Mouse (Mus musculus) midbrain, postnatal 0 days (tissue): Measurements from ENCODE around the gene Gm9040. TPM values are rescaled to one million over a fixed set of nuclear protein-coding genes. Genes with fewer than 3 reads are reported as not detected.
"Not testable (repeated sequence)": the region's sequence is repeated elsewhere in the genome, so short reads cannot be mapped to it uniquely, and the experiment has no call there.

Experiments used
- ATAC-seq: fragments of 200-750 bp; cut with Nextera tagmentation; 2 replicates; pipeline ENCODE4 v1.8.0; 2017; ENCODE audit warnings: moderate number of reproducible peaks, mild to moderate bottlenecking, moderate TSS enrichment, moderate library complexity; ENCODE audit not compliant: low FRiP score
- DNase-seq: peaks from one replicate; pipeline ENCODE4 v3.0.0-alpha.2; 2015; ENCODE audit warnings: low spot score
- H3K27ac ChIP-seq: fragments of 300-500 bp; sonication (generic); 2 replicates; pipeline ENCODE4 v1.5.1; 2014; ENCODE audit warnings: low read depth, mild to moderate bottlenecking, low read length, mixed read lengths
- H3K27me3 ChIP-seq: fragments of 300-500 bp; sonication (generic); 2 replicates; pipeline ENCODE4 v1.6.1; 2014; ENCODE audit warnings: low read length, control low read depth, mixed read lengths; ENCODE audit not compliant: insufficient read depth
- H3K36me3 ChIP-seq: fragments of 300-500 bp; sonication (generic); 2 replicates; pipeline ENCODE4 v1.6.1; 2014; ENCODE audit warnings: low read length, control low read depth, mixed read lengths; ENCODE audit not compliant: insufficient read depth
- H3K4me1 ChIP-seq: fragments of 300-500 bp; sonication (generic); 2 replicates; pipeline ENCODE4 v1.6.1; 2014; ENCODE audit warnings: mild to moderate bottlenecking, control low read depth, antibody characterized with exemption, low read length, mixed read lengths; ENCODE audit not compliant: insufficient read depth
- H3K4me2 ChIP-seq: fragments of 300-500 bp; sonication (generic); 2 replicates; pipeline ENCODE4 v1.6.1; 2014; ENCODE audit warnings: low read depth, mild to moderate bottlenecking, low read length, mixed read lengths; ENCODE audit not compliant: poor library complexity, severe bottlenecking
- H3K4me3 ChIP-seq: fragments of 300-500 bp; sonication (generic); 2 replicates; pipeline ENCODE4 v1.5.1; 2014; ENCODE audit warnings: low read depth, mild to moderate bottlenecking, low read length, moderate library complexity
- H3K9ac ChIP-seq: fragments of 300-500 bp; sonication (generic); replicated peaks from 2 replicates; pipeline ENCODE4 v1.6.1; 2014; ENCODE audit warnings: mild to moderate bottlenecking, low read length, moderate library complexity, mixed read lengths; ENCODE audit not compliant: poor library complexity, severe bottlenecking
- H3K9me3 ChIP-seq: fragments of 300-500 bp; sonication (generic); 2 replicates; pipeline ENCODE4 v1.6.1; 2016; ENCODE audit warnings: low read length, control low read depth
- CTCF ChIP-seq: IDR thresholded peaks from 2 replicates; pipeline ENCODE4 v1.5.1; 2016; ENCODE audit warnings: antibody characterized with exemption, mild to moderate bottlenecking
- WGBS: fragments of 180-500 bp; shearing (Covaris S2); extraction: QIAGEN DNeasy Blood & Tissue Kit; methylation state at CpG from one replicate; pipeline ENCODE4 v1.1.7; 2014; 5-methylcytosine and 5-hydroxymethylcytosine counted together
- polyA plus RNA-seq: library from polyadenylated mRNA; unstranded; fragments of >200 nt; fragmentation: Nextera tagmentation; extraction: Ambion mirVana; gene quantifications from 2 replicates; pipeline ENCODE4 v1.2.1, GENCODE M21; 2015
- total RNA-seq: library from RNA; depleted of rRNA; stranded (reverse); fragments of >200 nt; gene quantifications from 2 replicates; pipeline ENCODE4 v1.2.3, GENCODE M21; 2014; rRNA removed

Gene Gm9040
- total and polyA plus RNA-seq, 2 experiments from 2014 or later, result 0.06 TPM; not detected in 1

DNA sequence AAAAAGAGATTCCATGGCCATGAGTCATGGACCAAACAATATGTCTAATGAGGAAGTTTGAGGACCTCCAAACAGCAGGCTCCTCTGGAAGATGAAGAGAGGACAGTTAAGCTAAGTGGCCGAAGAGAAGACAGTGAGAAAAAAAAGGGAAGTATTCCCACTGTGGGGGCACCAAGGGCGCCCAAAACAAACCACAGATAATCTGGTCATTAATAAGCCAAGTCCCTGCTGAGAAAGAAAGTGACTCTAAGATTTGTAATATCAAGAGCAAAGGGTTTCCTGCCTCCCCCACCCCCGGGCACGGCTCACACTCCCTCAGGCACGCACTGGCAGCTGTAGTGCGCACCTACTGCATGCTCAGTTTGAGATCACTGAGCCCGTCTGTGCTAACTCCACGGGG, 7.7 kb downstream of the Gm9040 start:
- Histone ChIP-seq H3K36me3 (no peaks in the 10 kb centered on the region), H3K4me1 (no peaks in the 10 kb centered on the region), H3K4me2 (no peak overlapping the region), H3K4me3 (no peak overlapping the region), H3K9me3 (no peaks in the 10 kb centered on the region), H3K27ac (no peak overlapping the region), H3K9ac (no peak overlapping the region), H3K27me3 (no peaks in the 10 kb centered on the region)
- TF ChIP-seq CTCF, result no peak
- ATAC-seq (no peak), DNase-seq (no peak)
- WGBS, result 84% methylated on average over 8 of the region's 8 CpGs

DNA sequence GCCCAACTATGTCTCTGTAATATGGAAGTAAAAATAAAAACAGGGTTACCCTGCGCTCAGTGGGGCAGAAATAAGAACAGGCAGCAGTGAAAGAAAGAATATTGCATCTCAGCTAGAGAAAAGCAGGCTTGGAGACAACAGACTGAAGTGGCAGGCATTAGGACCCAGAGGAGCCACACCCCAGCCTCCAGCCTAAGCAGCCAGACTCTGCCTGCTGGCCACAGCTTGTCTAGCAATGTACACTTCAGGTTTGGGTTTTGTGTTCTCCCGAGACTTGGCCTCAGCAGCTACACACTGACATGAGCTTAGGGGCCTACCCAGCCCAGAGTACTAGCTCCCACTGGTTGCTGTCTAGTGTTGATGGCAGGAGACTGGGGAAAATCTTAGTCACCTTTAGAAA, 24.6 kb downstream of the Gm9040 start:
- not testable (repeated sequence) for DNase-seq, H3K4me2 ChIP-seq, H3K27ac ChIP-seq, H3K9ac ChIP-seq, H3K9me3 ChIP-seq, H3K36me3 ChIP-seq, H3K27me3 ChIP-seq, H3K4me3 ChIP-seq, ATAC-seq, H3K4me1 ChIP-seq
- WGBS, result 57% methylated on average over 2 of the region's 2 CpGs

DNA sequence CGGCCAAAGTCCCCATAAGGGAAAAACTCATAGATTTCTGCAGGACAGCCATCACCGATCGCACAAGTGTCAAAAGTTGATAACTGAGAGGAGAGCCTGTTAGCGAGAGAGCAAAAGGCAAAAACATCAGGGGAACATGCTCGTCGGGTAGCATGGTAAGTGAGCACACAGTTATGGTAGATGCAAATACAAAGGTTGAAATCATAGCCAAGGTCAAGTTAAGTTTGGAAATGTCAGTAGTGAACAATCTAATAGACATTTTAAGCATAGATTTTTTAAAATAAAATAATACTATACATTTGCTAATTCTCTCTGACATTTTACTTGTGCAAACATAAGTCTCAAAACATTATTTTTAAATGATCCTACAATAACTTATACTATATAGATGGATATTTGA, 31.8 kb downstream of the Gm9040 start, which contains the start of gene Iltifb:
Iltifb (minus strand) TSS at position 101 of the 400 bp plus-strand sequence.
- H3K27me3 ChIP-seq, result no peaks in the 10 kb centered on the region
- WGBS, result 96% methylated on average over 6 of the region's 6 CpGs
- no peak for DNase-seq

DNA sequence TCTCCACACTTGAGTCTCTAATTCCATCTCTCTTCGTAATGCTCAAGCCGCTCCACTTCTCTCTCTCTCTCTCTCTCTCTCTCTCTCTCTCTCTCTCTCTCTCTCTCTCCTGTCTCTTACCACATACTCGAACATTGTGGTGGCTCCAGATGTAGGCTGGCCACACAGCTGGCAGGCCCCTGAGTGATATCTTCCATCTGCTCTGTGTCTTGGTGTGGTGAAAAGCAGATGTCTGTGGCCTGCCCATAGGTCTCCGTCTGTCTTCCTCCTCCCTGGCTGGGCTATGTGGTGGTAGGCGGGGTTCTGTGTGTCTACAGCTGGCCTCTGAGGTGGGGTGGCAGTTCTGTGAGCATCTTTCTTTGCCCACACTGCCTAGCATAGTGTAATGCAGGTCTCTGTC, 43.8 kb downstream of the Gm9040 start:
- not testable (repeated sequence) for H3K27ac ChIP-seq, H3K36me3 ChIP-seq, H3K4me2 ChIP-seq, H3K4me3 ChIP-seq, DNase-seq, H3K27me3 ChIP-seq, H3K4me1 ChIP-seq, ATAC-seq, H3K9ac ChIP-seq, H3K9me3 ChIP-seq
- WGBS, result 100% methylated on average over 2 of the region's 5 CpGs

More for the DNA sequence above, 31.8 kb downstream of the Gm9040 start, which contains the start of gene Iltifb:
- no peak for TF ChIP-seq CTCF
- Histone ChIP-seq H3K4me3 (no peak within 1 kb of the TSS), H3K4me1 (no peaks in the 10 kb centered on the region), H3K27ac (no peak within 1 kb of the TSS), H3K9me3 (no peaks in the 10 kb centered on the region), H3K36me3 (no peaks in the 10 kb centered on the region), H3K4me2 (no peak within 1 kb of the TSS), H3K9ac (no peak within 1 kb of the TSS)
- ATAC-seq, result no peak

DNA sequence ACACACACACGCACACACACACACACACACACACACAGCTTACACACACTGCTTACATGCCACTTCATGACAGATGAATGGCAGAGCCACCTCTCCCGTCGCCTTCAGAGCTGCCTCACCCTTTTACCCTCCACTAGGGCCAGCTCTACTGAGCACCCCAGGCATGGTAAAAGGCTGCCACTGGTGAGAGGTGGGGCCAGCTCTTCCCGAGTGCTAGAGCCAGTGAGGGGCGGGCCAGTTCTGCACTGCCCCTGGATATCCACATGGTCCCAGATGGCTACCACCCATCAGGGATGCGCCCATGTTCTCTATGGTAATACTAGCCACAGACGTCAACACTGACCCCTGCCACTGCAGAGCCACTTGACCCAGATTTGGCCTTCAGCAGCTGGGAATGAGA, 44.2 kb downstream of the Gm9040 start:
- H3K36me3 ChIP-seq, H3K27ac ChIP-seq, ATAC-seq, H3K4me2 ChIP-seq, H3K27me3 ChIP-seq, H3K9ac ChIP-seq, H3K4me3 ChIP-seq, H3K9me3 ChIP-seq, H3K4me1 ChIP-seq, DNase-seq: not testable (repeated sequence)
- 78% methylated on average over 7 of the region's 7 CpGs for WGBS

DNA sequence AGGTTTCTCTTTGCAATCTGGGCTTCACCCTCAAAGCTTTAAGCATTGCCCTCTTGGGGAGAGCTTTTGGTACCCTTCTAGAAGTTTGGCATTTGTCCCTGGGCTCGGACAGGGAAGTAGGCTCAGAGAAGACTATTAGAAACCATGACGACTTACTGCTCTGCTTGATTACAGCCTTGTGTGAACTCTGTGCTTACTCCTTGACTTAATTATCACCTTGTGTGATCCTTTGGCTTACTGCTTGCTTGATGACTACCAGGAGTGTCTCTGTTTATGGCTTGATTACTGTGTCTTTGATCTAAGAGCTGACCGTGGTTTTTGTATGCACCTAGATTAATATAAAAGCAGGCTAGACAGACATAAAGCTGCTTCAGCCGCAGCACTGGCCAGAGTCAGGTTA, 48.7 kb downstream of the Gm9040 start:
- not testable (repeated sequence) for H3K9me3 ChIP-seq, ATAC-seq, H3K27ac ChIP-seq, H3K4me1 ChIP-seq, H3K9ac ChIP-seq, DNase-seq, H3K4me3 ChIP-seq, H3K4me2 ChIP-seq, H3K27me3 ChIP-seq, H3K36me3 ChIP-seq
- WGBS, result no CpG with 5 or more reads among the region's 4 CpGs

Other genes starting within 250 kb of the Gm9040 start
- 22.7 and 32.9 TPM in 2 replicates for gene Mdm1, start 185.2 kb downstream of the Gm9040 start, total RNA-seq
- gene Mdm1, start 185.2 kb downstream of the Gm9040 start, polyA plus RNA-seq, result 15.8 and 19.1 TPM in 2 replicates
- not detected in 2 replicates for gene Il22, start 122.0 kb downstream of the Gm9040 start, total RNA-seq
- gene Il22, start 122.0 kb downstream of the Gm9040 start, polyA plus RNA-seq, result 0.71 and 0.72 TPM in 2 replicates
- 0.11 and 0.24 TPM in 2 replicates for gene Gm32717, start 86.2 kb downstream of the Gm9040 start, total RNA-seq
- gene Gm32717, start 86.2 kb downstream of the Gm9040 start, polyA plus RNA-seq, result 0.20 TPM in 1 of 2 replicates, not detected in the other
- 0.11 and 0.24 TPM in 2 replicates for gene Gm32802, start 68.3 kb downstream of the Gm9040 start, total RNA-seq
- gene Gm32802, start 68.3 kb downstream of the Gm9040 start, polyA plus RNA-seq, result 0.20 TPM in 1 of 2 replicates, not detected in the other
- gene Iltifb, start 31.9 kb downstream of the Gm9040 start, total RNA-seq, result 1.4 and 1.7 TPM in 2 replicates
- 2.1 and 2.9 TPM in 2 replicates for gene Iltifb, start 31.9 kb downstream of the Gm9040 start, polyA plus RNA-seq
- not detected in 2 replicates for gene Gm9044, start 5.4 kb upstream of the Gm9040 start, total RNA-seq
- 0.06 TPM in 1 of 2 replicates, not detected in the other for gene Gm9044, start 5.4 kb upstream of the Gm9040 start, polyA plus RNA-seq
- not detected in 2 replicates for gene Gm9045, start 10.9 kb upstream of the Gm9040 start, total RNA-seq
- gene Gm9045, start 10.9 kb upstream of the Gm9040 start, polyA plus RNA-seq, result not detected in 2 replicates
- not detected in 2 replicates for gene Gm9046, start 16.3 kb upstream of the Gm9040 start, total RNA-seq
- gene Gm9046, start 16.3 kb upstream of the Gm9040 start, polyA plus RNA-seq, result not detected in 2 replicates
- gene Gm9048, start 21.7 kb upstream of the Gm9040 start, total RNA-seq, result not detected in 2 replicates
- gene Gm9048, start 21.7 kb upstream of the Gm9040 start, polyA plus RNA-seq, result 0.13 TPM in 1 of 2 replicates, not detected in the other
- not detected in 2 replicates for gene Gm9049, start 27.1 kb upstream of the Gm9040 start, total RNA-seq
- not detected in 2 replicates for gene Gm9049, start 27.1 kb upstream of the Gm9040 start, polyA plus RNA-seq
- not detected in 2 replicates for gene Ifng, start 114.1 kb upstream of the Gm9040 start, total RNA-seq
- not detected in 2 replicates for gene Ifng, start 114.1 kb upstream of the Gm9040 start, polyA plus RNA-seq